Mouse (Mus musculus): Measurements from ENCODE around the gene Ghr.

DNA sequence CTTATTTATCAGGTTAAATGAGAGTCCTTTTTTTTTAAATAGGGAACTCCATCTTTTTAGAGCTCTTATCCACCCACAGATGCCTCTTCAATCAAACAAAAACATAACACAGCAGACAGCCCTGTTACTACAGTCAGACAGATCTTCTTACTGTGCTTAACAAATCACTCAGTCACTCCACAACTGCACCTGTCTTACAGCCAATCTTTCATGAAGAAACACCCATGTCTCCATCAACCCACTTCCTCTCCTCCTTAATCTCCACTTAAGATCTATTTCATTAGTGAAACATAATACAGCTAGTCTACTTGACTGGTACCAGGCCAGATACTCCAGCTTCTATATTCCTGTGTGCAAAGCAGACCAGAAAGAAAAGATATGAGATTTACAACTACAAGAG is 153.9 kb downstream of the Ghr start:
- TF ChIP-seq CTCF (IDR thresholded peaks at IDR 0.05; ENCODE audit: low read depth): no peak
- TF ChIP-seq EP300 (IDR thresholded peaks at IDR 0.05; ENCODE audit: low read depth): no peak
